Mouse (Mus musculus) hindbrain, postnatal 0 days (tissue): ENCODE measurements at regions not wholly inside any gene's neighbourhood (a gene's known extent, or its start where the extent isn't known, plus 50 kb on each side); places are given as distances from the start of the nearest gene placed in this dataset.

Experiments used
- ATAC-seq: fragments of 200-750 bp; cut with Nextera tagmentation; 2 replicates; pipeline ENCODE4 v1.8.0; 2017; ENCODE audit warnings: mild to moderate bottlenecking, moderate TSS enrichment, moderate library complexity
- DNase-seq: peaks from one replicate; pipeline ENCODE4 v3.0.0-alpha.2; 2015; ENCODE audit warnings: low spot score
- H3K27ac ChIP-seq: fragments of 300-500 bp; sonication (generic); 2 replicates; pipeline ENCODE4 v1.5.1; 2014; ENCODE audit warnings: mild to moderate bottlenecking
- H3K27me3 ChIP-seq: fragments of 300-500 bp; sonication (generic); 2 replicates; pipeline ENCODE4 v1.6.1; 2014; ENCODE audit warnings: low read length, mixed read lengths; ENCODE audit not compliant: insufficient read depth
- H3K36me3 ChIP-seq: fragments of 300-500 bp; sonication (generic); 2 replicates; pipeline ENCODE4 v1.6.1; 2014; ENCODE audit warnings: low read length, mixed read lengths; ENCODE audit not compliant: insufficient read depth
- H3K4me1 ChIP-seq: fragments of 300-500 bp; sonication (generic); 2 replicates; pipeline ENCODE4 v1.6.1; 2014; ENCODE audit warnings: antibody characterized with exemption, low read length, mixed read lengths; ENCODE audit not compliant: insufficient read depth
- H3K4me2 ChIP-seq: fragments of 300-500 bp; sonication (generic); 2 replicates; pipeline ENCODE4 v1.6.1; 2014; ENCODE audit warnings: low read depth, mild to moderate bottlenecking, low read length, moderate library complexity, mixed read lengths
- H3K4me3 ChIP-seq: fragments of 300-500 bp; sonication (generic); 2 replicates; pipeline ENCODE4 v1.5.1; 2014; ENCODE audit warnings: low read length
- H3K9ac ChIP-seq: fragments of 300-500 bp; sonication (generic); replicated peaks from 2 replicates; pipeline ENCODE4 v1.6.1; 2014; ENCODE audit warnings: mild to moderate bottlenecking, low read length, moderate library complexity, mixed read lengths
- H3K9me3 ChIP-seq: fragments of 300-500 bp; sonication (generic); 2 replicates; pipeline ENCODE4 v1.6.1; 2016; ENCODE audit warnings: low read length, mixed read lengths
- CTCF ChIP-seq: IDR thresholded peaks from 2 replicates; pipeline ENCODE4 v1.5.1; 2016; ENCODE audit warnings: antibody characterized with exemption, control low read depth, low read depth
- WGBS: fragments of 180-500 bp; shearing (Covaris S2); extraction: QIAGEN DNeasy Blood & Tissue Kit; methylation state at CpG from one replicate; pipeline ENCODE4 v1.1.7; 2014; 5-methylcytosine and 5-hydroxymethylcytosine counted together

- peak; percentile 25 for DNase-seq
- H3K9me3 ChIP-seq, result no peaks in the 10 kb centered on the region
- TF ChIP-seq CTCF, result no peak
- no peak overlapping the region for H3K9ac ChIP-seq
- no peaks in the 10 kb centered on the region for H3K4me1 ChIP-seq
- no peak overlapping the region for H3K4me2 ChIP-seq
- no peak for ATAC-seq
- no peak overlapping the region for H3K4me3 ChIP-seq
- H3K36me3 ChIP-seq, result no peaks in the 10 kb centered on the region
- no peak overlapping the region for H3K27ac ChIP-seq
- H3K27me3 ChIP-seq, result no peaks in the 10 kb centered on the region
Observed at GRCm38 (mm10) chr2:114275536-114275935, 74.3 kb upstream of the Zfp770 start.

GRCm38 (mm10) chr2:114260397-114261071 lies 59.3 kb upstream of the Zfp770 start:
- 43% methylated on average over 8 of the region's 8 CpGs for WGBS
- Histone ChIP-seq H3K4me2 (no peak overlapping the region; the same call in 1 of the 2 replicates), H3K9me3 (no peaks in the 10 kb centered on the region), H3K4me3 (no peak overlapping the region), H3K27me3 (no peaks in the 10 kb centered on the region), H3K9ac (no peak overlapping the region), H3K36me3 (no peaks in the 10 kb centered on the region), H3K4me1 (no peaks in the 10 kb centered on the region), H3K27ac (no peak overlapping the region)
- ATAC-seq, result peak; percentile 66; the same call in 1 of the 2 replicates
- TF ChIP-seq CTCF, result peak; percentile 90
- peak; percentile 76 for DNase-seq

GRCm38 (mm10) chr2:114259539-114259938 lies 58.3 kb upstream of the Zfp770 start:
- H3K27ac ChIP-seq, result no peak overlapping the region
- no peak overlapping the region for H3K4me3 ChIP-seq
- H3K4me1 ChIP-seq, result no peaks in the 10 kb centered on the region
- no peak for ATAC-seq
- TF ChIP-seq CTCF, result no peak
- H3K4me2 ChIP-seq, result no peak overlapping the region
- no peaks in the 10 kb centered on the region for H3K36me3 ChIP-seq
- H3K27me3 ChIP-seq, result no peaks in the 10 kb centered on the region
- H3K9me3 ChIP-seq, result no peaks in the 10 kb centered on the region
- 69% methylated on average over 4 of the region's 4 CpGs for WGBS
- H3K9ac ChIP-seq, result no peak overlapping the region
- DNase-seq, result no peak
